Mouse (Mus musculus): ENCODE data around the gene Vps8.

Vps8 gene

GRCm38 (mm10) chr16:21422645-21423545 lies at the start of gene Vps8:
Vps8 (plus strand) TSS chr16:21423118.
- peak; percentile 91 for DNase-seq (ENCODE audit: low read depth, low spot score)

DNA sequence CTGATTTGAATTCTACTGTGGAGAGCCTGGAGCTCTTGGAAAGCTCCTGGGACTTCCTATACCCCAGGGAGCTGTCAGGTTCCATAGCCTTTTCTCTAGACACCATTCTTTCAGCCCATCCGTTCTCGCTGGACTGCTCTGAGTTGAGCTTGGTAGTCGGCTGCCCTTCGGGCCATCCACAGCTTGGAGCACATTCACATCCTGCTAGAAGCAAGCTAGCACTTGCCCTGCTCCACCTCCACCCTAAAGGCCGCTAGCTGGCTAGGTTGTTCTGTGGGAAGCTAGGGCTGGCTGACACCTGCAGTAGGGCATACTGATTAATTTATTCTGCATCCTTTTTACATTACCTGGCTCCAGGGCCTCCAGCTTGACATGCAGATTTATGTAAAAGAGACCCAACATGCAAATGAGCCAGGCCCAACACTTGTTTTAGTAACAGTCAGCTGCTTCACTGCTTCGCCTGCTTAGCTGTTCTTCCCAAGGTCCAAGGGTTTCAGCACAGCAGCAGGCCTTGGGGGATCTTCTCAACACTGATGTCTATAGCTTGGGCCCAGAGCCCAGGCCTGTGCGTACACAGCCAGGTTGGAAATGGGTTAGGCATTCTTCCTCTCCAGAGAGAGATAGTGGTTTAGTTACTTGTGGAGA lies 49.5 kb upstream of the Vps8 start:
- peak; percentile 75 for DNase-seq (ENCODE audit: low read depth, low spot score)

DNA sequence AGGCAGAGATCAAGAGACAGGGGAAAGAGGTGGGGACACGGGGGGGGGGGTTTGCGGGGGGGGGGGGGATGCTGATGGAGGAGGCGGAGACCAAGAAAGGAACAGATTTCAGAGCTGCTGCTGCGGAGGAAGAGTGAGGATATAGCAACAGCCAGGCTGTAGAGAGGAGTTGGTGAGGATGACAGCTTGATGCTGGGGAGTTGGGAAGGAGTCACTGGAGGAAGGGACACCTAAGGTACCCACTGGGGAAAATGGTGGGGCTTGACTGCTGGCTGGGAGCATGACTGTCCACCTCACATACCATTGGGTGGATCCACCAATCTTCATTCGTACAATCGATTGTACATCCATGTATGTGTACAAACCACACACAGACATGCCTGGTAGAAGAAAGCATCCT lies 48.9 kb upstream of the Vps8 start:
- DNase-seq (ENCODE audit: low read depth, low spot score) = peak; percentile 78

DNA sequence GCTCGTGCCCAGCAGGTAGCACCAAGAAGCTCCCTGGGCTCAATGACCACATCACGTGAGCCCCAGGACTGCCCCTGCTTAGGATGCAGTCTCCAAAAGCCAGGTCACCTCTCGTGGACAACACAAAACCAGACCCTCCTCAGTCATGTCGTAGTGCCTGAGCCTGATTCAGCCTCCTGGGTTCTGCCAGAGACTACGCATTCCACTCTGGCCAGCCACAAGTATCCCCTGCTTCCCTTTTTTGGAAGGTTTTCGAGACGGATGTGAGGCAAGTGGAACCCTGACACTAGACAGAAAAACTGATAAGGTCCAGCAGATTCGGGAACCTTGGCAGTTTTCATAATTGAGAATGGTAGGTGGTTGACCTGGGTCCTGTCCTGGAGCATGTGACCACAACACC lies 47.8 kb upstream of the Vps8 start:
- DNase-seq (ENCODE audit: low read depth, low spot score) = no peak

- no peak for DNase-seq (ENCODE audit: low read depth, low spot score)
Measured at GRCm38 (mm10) chr16:21376316-21376715, 46.6 kb upstream of the Vps8 start.

DNA sequence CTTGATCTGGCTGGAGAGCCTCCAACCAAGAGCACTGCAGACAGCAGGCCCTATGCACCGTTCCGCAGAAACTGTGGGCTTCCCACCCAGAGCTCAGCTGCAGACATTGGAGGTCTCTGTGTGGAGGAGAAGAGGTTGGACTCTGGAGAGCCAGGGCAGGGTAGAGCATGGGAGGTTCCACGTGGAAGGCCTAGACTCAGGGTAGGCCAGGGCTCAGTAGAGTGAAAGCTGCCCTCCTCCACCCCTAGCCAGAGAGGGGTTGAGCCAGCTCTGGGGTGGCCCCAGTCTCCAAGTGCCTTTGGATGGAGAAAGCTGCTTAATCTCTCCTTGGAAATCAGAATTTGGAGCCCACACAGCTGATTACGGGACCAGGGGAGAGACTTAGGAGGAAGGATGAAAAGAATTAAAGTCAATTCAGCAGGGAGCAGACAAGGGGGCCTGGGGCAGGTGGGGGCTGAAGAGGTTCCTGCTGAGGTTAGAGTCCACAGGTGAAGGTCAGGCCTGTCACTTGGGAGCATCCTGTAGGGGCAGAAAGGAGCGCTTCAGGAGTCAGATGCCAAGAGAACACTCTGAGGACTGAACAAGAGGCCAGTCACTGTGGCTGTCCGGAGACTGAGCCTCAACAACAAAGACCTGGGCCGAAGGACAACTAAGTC lies 45.8 kb upstream of the Vps8 start:
- no peak for DNase-seq (ENCODE audit: low read depth, low spot score)

- DNase-seq (ENCODE audit: low read depth, low spot score) = no peak
Measured at GRCm38 (mm10) chr16:21377605-21377968, 45.3 kb upstream of the Vps8 start.

DNA sequence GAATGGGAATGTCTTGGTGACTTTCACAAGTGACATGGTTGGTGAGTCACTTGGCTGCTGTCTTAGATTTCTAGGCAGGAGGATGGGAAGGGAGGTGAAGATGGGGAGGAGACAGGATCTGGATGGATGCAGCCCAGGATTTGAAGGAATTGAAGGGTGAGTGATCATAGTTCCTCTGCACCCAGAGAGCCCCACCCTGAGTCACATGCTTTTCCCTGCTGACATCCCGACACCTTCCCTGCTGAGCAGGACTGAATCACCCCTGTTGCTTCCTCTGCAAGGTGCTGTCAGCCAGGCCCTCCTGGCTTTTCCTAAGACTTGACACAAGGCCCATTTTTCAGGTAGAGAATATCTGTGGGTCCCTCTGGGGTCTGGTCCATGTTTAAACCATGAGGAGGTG lies 41.4 kb upstream of the Vps8 start:
- DNase-seq (ENCODE audit: low read depth, low spot score) = no peak

- DNase-seq (ENCODE audit: low read depth, low spot score) = no peak
Measured at GRCm38 (mm10) chr16:21382152-21382911, 40.6 kb upstream of the Vps8 start.

DNA sequence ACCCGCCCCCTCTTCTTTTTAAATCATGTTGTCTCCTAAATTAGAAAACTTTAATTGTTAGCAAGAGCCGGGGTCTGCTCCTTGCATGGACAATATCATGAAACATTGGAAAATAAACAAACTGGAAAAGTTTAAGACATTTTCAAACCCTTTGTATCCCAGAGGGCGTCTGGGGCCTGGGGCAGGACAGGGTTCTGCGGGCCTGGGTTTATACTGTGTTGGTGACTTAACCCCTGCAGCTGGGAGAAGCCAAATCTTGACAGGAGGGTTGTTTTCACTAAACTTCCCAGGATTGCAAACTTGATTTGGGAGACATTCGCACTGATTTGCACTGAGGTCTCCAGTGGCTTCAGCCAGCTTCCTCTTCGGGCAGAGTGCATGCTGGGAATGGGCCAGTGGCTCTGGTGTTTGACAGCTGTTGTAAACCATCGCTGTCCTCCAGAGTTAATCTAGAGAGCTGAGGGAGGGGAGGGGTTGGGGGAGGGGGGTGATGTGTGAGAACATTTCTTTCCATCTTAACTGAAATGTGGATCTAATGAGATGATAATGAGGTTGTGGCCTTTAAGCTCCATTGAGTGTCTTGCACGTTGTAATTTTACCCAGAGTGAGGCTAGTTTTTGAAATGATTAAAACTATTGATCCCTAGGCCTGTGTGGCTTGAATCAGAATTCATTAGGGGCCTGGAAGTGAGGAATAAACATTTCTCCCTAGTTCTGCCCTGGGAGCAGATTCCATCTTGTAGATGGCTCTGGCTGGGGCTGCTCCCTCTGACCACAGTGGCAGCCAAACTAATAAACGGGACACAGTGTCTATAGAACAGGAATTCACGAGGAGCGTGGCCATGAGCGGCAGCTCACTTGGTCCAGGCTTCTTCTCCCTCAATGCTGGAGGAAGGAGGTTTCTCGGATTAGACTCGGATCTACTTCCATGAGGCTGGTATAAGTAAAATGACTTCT lies 36.7 kb upstream of the Vps8 start:
- DNase-seq (ENCODE audit: low read depth, low spot score) = no peak

DNA sequence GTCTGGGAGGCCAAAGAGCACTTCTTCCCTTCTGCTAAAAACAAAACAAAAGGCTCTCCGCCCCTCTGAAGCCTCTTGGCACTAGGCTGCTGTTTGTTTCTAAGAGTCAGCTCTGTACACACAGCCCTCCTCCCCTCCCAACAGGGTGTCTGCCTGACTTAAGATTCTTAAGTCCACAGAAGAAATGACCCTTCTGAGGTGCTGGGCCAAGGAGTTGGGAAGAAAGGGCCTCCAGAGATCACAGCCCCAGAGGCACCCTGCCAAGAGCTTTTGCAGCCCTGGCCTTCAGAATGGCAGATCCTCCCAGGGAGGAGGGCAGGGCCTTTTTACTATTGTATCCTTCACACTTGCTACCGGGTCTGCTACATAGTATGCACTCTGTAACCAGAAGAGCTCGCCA lies 33.6 kb upstream of the Vps8 start:
- no peak for DNase-seq (ENCODE audit: low read depth, low spot score)

- no peak for DNase-seq (ENCODE audit: low read depth, low spot score)
Measured at GRCm38 (mm10) chr16:21390744-21391143, 32.2 kb upstream of the Vps8 start.

DNA sequence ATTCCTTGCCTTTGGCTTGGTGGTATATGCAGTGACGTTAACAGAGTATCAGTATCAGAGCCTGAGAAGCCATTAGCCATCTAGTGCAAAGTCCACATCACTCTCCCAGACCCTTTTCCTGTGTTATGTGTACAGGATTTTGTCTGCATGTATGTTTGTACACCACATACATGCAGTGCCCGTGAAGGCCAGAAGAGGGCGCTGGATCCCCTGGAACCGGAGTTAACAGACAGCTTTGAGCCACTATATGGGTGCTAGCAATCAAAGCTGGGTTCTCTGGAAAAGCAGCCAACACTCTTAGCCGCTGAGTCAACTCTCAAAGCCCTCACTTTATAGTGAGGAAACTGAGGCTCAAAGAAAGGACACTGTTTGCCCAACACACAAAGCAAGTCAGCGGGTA lies 30.8 kb upstream of the Vps8 start:
- DNase-seq (ENCODE audit: low read depth, low spot score) = no peak

DNA sequence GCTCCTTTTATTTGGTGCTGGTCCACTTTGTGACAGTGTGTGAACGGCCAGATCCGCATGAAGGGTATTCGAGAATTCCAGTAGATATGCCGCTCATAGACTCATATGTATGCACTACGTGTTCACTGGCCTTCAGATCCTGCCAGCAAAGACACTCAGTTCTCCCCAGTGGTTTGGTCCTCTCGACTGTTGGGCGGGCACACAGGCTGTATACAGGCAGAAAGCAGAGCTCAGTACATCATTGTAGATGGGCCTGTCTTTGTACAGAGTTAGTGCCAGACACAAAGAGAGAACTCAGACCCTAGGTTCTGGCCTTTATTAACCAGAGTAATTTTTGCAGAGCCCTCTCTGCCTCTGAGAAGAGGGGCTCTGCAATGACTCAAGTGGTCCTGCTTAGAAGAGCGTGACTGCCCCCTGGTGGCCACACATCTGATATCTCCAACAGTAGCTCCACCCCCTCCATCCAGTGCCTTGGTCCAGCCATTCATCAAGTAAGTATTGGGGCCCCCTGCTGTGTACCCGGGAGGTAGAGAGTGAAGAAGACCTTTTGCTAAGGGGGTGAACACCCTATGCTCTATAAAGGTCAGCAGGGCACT lies 30.3 kb upstream of the Vps8 start:
- peak; percentile 55 for DNase-seq (ENCODE audit: low read depth, low spot score)

DNA sequence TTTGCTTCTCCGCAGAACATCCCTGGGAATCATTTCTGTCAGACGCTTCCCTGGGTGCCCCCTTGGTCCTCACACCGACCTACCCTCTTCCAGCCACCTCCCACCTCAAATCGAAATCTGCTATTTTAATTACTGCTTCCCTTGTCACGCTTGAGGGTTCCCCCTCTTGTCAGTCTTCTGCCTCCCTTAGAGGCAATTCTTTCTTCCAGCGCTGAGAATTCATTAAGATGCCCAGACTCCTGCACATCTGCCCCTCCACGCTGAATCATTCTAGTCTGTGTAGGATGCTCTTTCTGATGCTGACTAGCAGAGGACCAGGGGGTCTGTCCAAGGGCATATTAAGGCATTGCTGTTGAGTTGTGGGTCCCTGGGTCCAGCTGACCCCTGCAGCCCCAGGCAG lies 27.4 kb upstream of the Vps8 start:
- no peak for DNase-seq (ENCODE audit: low read depth, low spot score)

DNA sequence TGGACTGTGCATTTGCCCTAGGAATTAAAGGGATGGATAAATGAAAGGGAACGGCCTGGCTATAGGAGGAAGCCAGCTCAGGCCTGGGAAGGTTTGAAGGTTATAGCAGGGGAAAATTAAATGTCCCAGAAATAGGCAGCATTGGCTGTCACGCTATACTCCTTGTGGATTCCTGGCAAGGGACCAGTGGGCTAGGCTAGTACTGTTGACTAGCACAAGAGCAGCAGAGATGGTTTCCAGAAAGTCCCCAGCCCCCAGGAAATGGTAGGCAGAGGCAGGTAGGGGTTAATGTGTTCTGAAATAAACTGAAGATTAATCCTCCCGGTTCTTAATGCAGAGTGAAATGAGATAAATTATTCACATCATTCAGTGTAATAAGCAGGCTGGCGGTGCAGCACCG lies 25.2 kb upstream of the Vps8 start:
- DNase-seq (ENCODE audit: low read depth, low spot score) = no peak

- no peak for DNase-seq (ENCODE audit: low read depth, low spot score)
Measured at GRCm38 (mm10) chr16:21398345-21399051, 24.4 kb upstream of the Vps8 start.

GRCm38 (mm10) chr16:21399942-21400341 lies 23.0 kb upstream of the Vps8 start:
- DNase-seq (ENCODE audit: low read depth, low spot score) = no peak

- no peak for DNase-seq (ENCODE audit: low read depth, low spot score)
Measured at GRCm38 (mm10) chr16:21402068-21402467, 20.9 kb upstream of the Vps8 start.

DNA sequence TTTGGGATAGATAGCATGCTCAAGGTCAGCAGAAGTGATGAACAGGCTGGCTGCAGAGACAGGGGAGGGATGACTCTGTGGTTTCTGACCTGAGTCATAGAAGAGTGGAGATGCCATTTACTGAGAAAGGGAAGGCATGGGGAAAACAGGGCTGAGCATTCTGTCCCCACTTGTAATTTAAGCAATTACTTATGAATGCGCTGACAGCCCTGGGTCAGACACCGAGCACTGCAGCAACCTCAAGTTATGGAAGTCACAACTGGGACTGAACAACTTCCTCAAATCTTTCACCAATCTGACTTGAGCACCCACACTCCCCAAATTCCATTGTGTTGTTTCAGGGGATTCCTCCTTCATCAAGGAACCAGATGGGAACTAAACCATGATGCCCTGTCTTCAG lies 19.5 kb upstream of the Vps8 start:
- no peak for DNase-seq (ENCODE audit: low read depth, low spot score)
